In genomic region chr19:8976535-8976934, GRCm38 (mm10) we compare ENCODE assay signal across 8 mouse cellular contexts. TPM values are rescaled to one million over a fixed set of nuclear protein-coding genes. Genes with fewer than 3 reads are reported as not detected.
A peak's percentile ranks its signal among the peaks of the same experiment; 100 is the strongest.
DNase-seq lines count a peak whose midpoint lies in the region; ATAC-seq and TF ChIP-seq lines count a peak whose summit lies in the region.

No protein-coding gene starts in this region.

- peak; percentile 58 for DNase-seq in kidney, adult 18-20 months
- no peak for DNase-seq in kidney, adult 11 months
- DNase-seq in hindbrain, postnatal 0 days (ENCODE audit: low spot score): peak; percentile 74
- peak; percentile 76 for DNase-seq in lung, embryonic 14.5 days
- DNase-seq in retina, embryonic 14.5 days (ENCODE audit: low spot score): peak; percentile 76
- no peak for DNase-seq in urinary bladder, postnatal 25 days (ENCODE audit: low spot score)

- WGBS in forebrain, embryonic 12.5 days: 53% methylated on average over 3 of the region's 3 CpGs
- WGBS in hindbrain, postnatal 0 days: 55% methylated on average over 3 of the region's 3 CpGs
- 43% methylated on average over 3 of the region's 3 CpGs for WGBS in lung, embryonic 14.5 days

- H3K9me3 ChIP-seq in forebrain, embryonic 12.5 days: no peaks in the 10 kb centered on the region
- no peaks in the 10 kb centered on the region for H3K9me3 ChIP-seq in hindbrain, postnatal 0 days (ENCODE audit: low read length)
- no peaks in the 10 kb centered on the region for H3K9me3 ChIP-seq in lung, embryonic 14.5 days (ENCODE audit: low read depth, low read length)

- no peaks in the 10 kb centered on the region for H3K27me3 ChIP-seq in forebrain, embryonic 12.5 days
- no peaks in the 10 kb centered on the region for H3K27me3 ChIP-seq in hindbrain, postnatal 0 days (ENCODE audit: insufficient read depth, low read length)
- no peaks in the 10 kb centered on the region for H3K27me3 ChIP-seq in lung, embryonic 14.5 days (ENCODE audit: insufficient read depth, low read length)

- H3K4me1 ChIP-seq in forebrain, embryonic 12.5 days: no peaks in the 10 kb centered on the region; the same call in 1 of the 2 replicates
- no peaks in the 10 kb centered on the region for H3K4me1 ChIP-seq in hindbrain, postnatal 0 days (ENCODE audit: insufficient read depth, low read length)
- H3K4me1 ChIP-seq in lung, embryonic 14.5 days (ENCODE audit: insufficient read depth): peaks cover 2% of the 10 kb centered on the region; the same call in 1 of the 2 replicates

- H3K36me3 ChIP-seq in forebrain, embryonic 12.5 days (replicated peaks): peaks cover 94% of the 10 kb centered on the region
- peaks cover 49% of the 10 kb centered on the region for H3K36me3 ChIP-seq in hindbrain, postnatal 0 days (ENCODE audit: insufficient read depth, low read length)
- peaks cover 96% of the 10 kb centered on the region for H3K36me3 ChIP-seq in lung, embryonic 14.5 days (ENCODE audit: insufficient read depth)

- H3K4me3 ChIP-seq in forebrain, embryonic 12.5 days (replicated peaks): no peak overlapping the region
- no peak overlapping the region for H3K4me3 ChIP-seq in hindbrain, postnatal 0 days (ENCODE audit: low read length)
- H3K4me3 ChIP-seq in lung, embryonic 14.5 days (ENCODE audit: low read depth, low read length): no peak overlapping the region

- TF ChIP-seq CTCF in hindbrain, postnatal 0 days (IDR thresholded peaks at IDR 0.05; ENCODE audit: low read depth): peak; percentile 85
- TF ChIP-seq CTCF in lung, embryonic 14.5 days (IDR thresholded peaks at IDR 0.05; ENCODE audit: low read depth): peak; percentile 77

- H3K9ac ChIP-seq in forebrain, embryonic 12.5 days: no peak overlapping the region
- H3K9ac ChIP-seq in hindbrain, postnatal 0 days (replicated peaks; ENCODE audit: low read length): no peak overlapping the region
- no peak overlapping the region for H3K9ac ChIP-seq in lung, embryonic 14.5 days

- no peak overlapping the region for H3K27ac ChIP-seq in forebrain, embryonic 12.5 days
- no peak overlapping the region for H3K27ac ChIP-seq in hindbrain, postnatal 0 days
- H3K27ac ChIP-seq in lung, embryonic 14.5 days (ENCODE audit: low read depth): no peak overlapping the region

- H3K4me2 ChIP-seq in forebrain, embryonic 12.5 days: no peak overlapping the region
- no peak overlapping the region for H3K4me2 ChIP-seq in hindbrain, postnatal 0 days (ENCODE audit: low read depth, low read length)
- H3K4me2 ChIP-seq in lung, embryonic 14.5 days: no peak overlapping the region

- ATAC-seq in activated CD4-positive, CD25-positive, alpha-beta regulatory T cell, adult 4 months: peak; percentile 76
- peak; percentile 79 for ATAC-seq in forebrain, embryonic 12.5 days (ENCODE audit: low FRiP score)
- ATAC-seq in hindbrain, postnatal 0 days: peak; percentile 81
- ATAC-seq in lung, embryonic 14.5 days (ENCODE audit: insufficient read depth): peak; percentile 67; the same call in 1 of the 2 replicates

RNA-seq across cellular contexts. Expression of gene Eef1g, which starts 9.7 kb away (rescaled TPM):
- 100 to 1,000 TPM; 589 to 842 TPM for polyA plus RNA-seq in activated CD4-positive, CD25-positive, alpha-beta regulatory T cell, adult 4 months (2017; shearing (Covaris generic))
- polyA plus RNA-seq in forebrain, embryonic 12.5 days (2016; fragmentation: Nextera tagmentation; extraction: Ambion mirVana): 365 and 373 TPM in 2 replicates
- total RNA-seq in hindbrain, postnatal 0 days (2014; rRNA removed): 442 and 469 TPM in 2 replicates
- 256 and 260 TPM in 2 replicates for polyA plus RNA-seq in hindbrain, postnatal 0 days (2015; fragmentation: Nextera tagmentation; extraction: Ambion mirVana)
- 480 and 516 TPM in 2 replicates for polyA plus RNA-seq in lung, embryonic 14.5 days (2014; fragmentation: Nextera tagmentation; extraction: Ambion mirVana)

RNA-seq across cellular contexts. Expression of gene Ahnak, which starts 12.5 kb away (rescaled TPM):
- 10 to 100 TPM; 47.2 to 60.1 TPM for polyA plus RNA-seq in activated CD4-positive, CD25-positive, alpha-beta regulatory T cell, adult 4 months (2017; shearing (Covaris generic))
- 6.4 and 8.5 TPM in 2 replicates for polyA plus RNA-seq in forebrain, embryonic 12.5 days (2016; fragmentation: Nextera tagmentation; extraction: Ambion mirVana)
- total RNA-seq in hindbrain, postnatal 0 days (2014; rRNA removed): 11.2 and 11.7 TPM in 2 replicates
- 5.7 and 6.1 TPM in 2 replicates for polyA plus RNA-seq in hindbrain, postnatal 0 days (2015; fragmentation: Nextera tagmentation; extraction: Ambion mirVana)
- polyA plus RNA-seq in lung, embryonic 14.5 days (2014; fragmentation: Nextera tagmentation; extraction: Ambion mirVana): 14.9 and 15.8 TPM in 2 replicates

RNA-seq across cellular contexts. Expression of gene Tut1, which starts 22.9 kb away (rescaled TPM):
- 10 to 100 TPM; 21.3 to 25.1 TPM for polyA plus RNA-seq in activated CD4-positive, CD25-positive, alpha-beta regulatory T cell, adult 4 months (2017; shearing (Covaris generic))
- polyA plus RNA-seq in forebrain, embryonic 12.5 days (2016; fragmentation: Nextera tagmentation; extraction: Ambion mirVana): 36.9 and 37.0 TPM in 2 replicates
- total RNA-seq in hindbrain, postnatal 0 days (2014; rRNA removed): 20.8 and 23.4 TPM in 2 replicates
- 16.0 and 16.2 TPM in 2 replicates for polyA plus RNA-seq in hindbrain, postnatal 0 days (2015; fragmentation: Nextera tagmentation; extraction: Ambion mirVana)
- polyA plus RNA-seq in lung, embryonic 14.5 days (2014; fragmentation: Nextera tagmentation; extraction: Ambion mirVana): 27.4 and 28.4 TPM in 2 replicates

RNA-seq across cellular contexts. Expression of gene Mta2, which starts 34.9 kb away (rescaled TPM):
- polyA plus RNA-seq in activated CD4-positive, CD25-positive, alpha-beta regulatory T cell, adult 4 months (2017; shearing (Covaris generic)): 100 to 1,000 TPM in 1 of 2 experiments, 10 to 100 TPM in 1; 58.5 to 101 TPM
- polyA plus RNA-seq in forebrain, embryonic 12.5 days (2016; fragmentation: Nextera tagmentation; extraction: Ambion mirVana): 193 and 206 TPM in 2 replicates
- 65.1 and 71.4 TPM in 2 replicates for total RNA-seq in hindbrain, postnatal 0 days (2014; rRNA removed)
- polyA plus RNA-seq in hindbrain, postnatal 0 days (2015; fragmentation: Nextera tagmentation; extraction: Ambion mirVana): 75.2 and 78.8 TPM in 2 replicates
- polyA plus RNA-seq in lung, embryonic 14.5 days (2014; fragmentation: Nextera tagmentation; extraction: Ambion mirVana): 44.0 and 52.1 TPM in 2 replicates

RNA-seq across cellular contexts. Expression of gene Eml3, which starts 47.2 kb away (rescaled TPM):
- polyA plus RNA-seq in activated CD4-positive, CD25-positive, alpha-beta regulatory T cell, adult 4 months (2017; shearing (Covaris generic)): 10 to 100 TPM; 20.4 to 25.1 TPM
- polyA plus RNA-seq in forebrain, embryonic 12.5 days (2016; fragmentation: Nextera tagmentation; extraction: Ambion mirVana): 13.2 and 13.8 TPM in 2 replicates
- total RNA-seq in hindbrain, postnatal 0 days (2014; rRNA removed): 8.3 and 8.6 TPM in 2 replicates
- 11.0 and 11.8 TPM in 2 replicates for polyA plus RNA-seq in hindbrain, postnatal 0 days (2015; fragmentation: Nextera tagmentation; extraction: Ambion mirVana)
- 19.0 and 19.5 TPM in 2 replicates for polyA plus RNA-seq in lung, embryonic 14.5 days (2014; fragmentation: Nextera tagmentation; extraction: Ambion mirVana)

Comparison
In these comparisons a context has a peak if more than half of its experiments do, and no peak if none do; other contexts are left out.
1. DNase-seq: peak in kidney, adult 18-20 months (single experiment), hindbrain, postnatal 0 days (single experiment), lung, embryonic 14.5 days (single experiment) and retina, embryonic 14.5 days (single experiment); none in kidney, adult 11 months (single experiment) and urinary bladder, postnatal 25 days (single experiment).
2. Peak in every context shown above with its lines, with median percentiles within 50 percentile points of each other: ATAC-seq.